Mouse (Mus musculus) C2C12 (cell line): ENCODE data around the gene L3hypdh.

Source experiments
- CEBPB ChIP-seq: IDR thresholded peaks from one replicate; pipeline ENCODE4 v1.6.1; 2011; ENCODE audit warnings: low read depth, mild to moderate bottlenecking, control low read depth, moderate library complexity
- CTCF ChIP-seq: IDR thresholded peaks from one replicate; pipeline ENCODE4 v1.5.1; 2011; ENCODE audit not compliant: control insufficient read depth, insufficient read depth, insufficient read length
- FOSL1 ChIP-seq: IDR thresholded peaks from one replicate; pipeline ENCODE4 v1.8.0; 2011; ENCODE audit warnings: mild to moderate bottlenecking, low read length; ENCODE audit not compliant: poor library complexity, insufficient read depth, severe bottlenecking
- MAX ChIP-seq: IDR thresholded peaks from one replicate; pipeline ENCODE4 v1.6.1; 2011; ENCODE audit warnings: mild to moderate bottlenecking, control low read depth

DNA sequence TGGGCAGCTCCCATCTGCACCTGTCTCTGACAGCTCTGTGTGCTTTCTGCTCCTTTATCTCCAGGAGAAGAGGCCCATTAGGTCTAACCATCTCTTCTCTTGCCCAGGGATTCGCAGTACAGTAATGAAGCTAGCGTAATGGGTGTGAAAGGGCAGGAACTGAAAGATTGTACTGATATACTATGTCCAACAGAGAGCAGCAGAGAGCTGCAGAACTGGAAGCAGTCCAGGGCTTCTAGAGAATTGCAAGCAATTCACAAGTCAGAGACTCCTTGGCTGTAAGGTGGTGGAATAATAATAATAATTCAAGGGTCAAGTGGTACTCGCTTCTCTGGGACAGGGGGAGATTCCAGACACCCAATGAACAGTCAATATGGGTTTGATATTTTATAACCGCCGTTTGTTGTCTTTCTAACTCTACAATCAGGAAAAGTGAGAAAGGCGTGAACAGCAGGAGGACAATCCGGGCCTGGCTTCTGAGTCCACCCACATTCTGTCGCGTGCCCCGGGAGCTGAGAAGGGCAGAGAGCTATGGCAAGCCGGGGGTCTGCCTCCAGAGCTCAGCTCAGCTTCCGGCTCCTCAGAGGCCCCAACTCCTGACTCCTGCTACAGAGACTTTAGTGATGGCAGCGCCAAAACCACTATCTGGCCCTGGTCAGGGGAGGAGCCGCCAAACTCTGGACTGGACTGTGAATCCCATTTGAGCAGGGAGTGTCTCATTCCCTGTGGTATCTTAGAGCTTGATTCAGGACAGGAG is 19.5 kb upstream of the L3hypdh start:
- TF ChIP-seq CTCF (no peak), FOSL1 (no peak), CEBPB (no peak), MAX (no peak)
